Mouse (Mus musculus): ENCODE measurements around the gene Bmp3. TPM values are rescaled to one million over a fixed set of nuclear protein-coding genes. Genes with fewer than 3 reads are reported as not detected.

The Bmp3 gene
- 2.5 and 2.7 TPM in 2 replicates for polyA plus RNA-seq (2016; fragmentation: Nextera tagmentation; extraction: Ambion mirVana)

- Histone ChIP-seq H3K27me3 (peaks cover 55% of the 10 kb centered on the region), H3K4me1 (peaks cover 11% of the 10 kb centered on the region), H3K4me2 (replicated peaks) (peak within 1 kb of the TSS; percentile 100), H3K27ac (no peak within 1 kb of the TSS), H3K36me3 (no peaks in the 10 kb centered on the region), H3K4me3 (peak within 1 kb of the TSS; percentile 57), H3K9ac (peak within 1 kb of the TSS; percentile 67), H3K9me3 (replicated peaks) (no peaks in the 10 kb centered on the region)
- whole genome bisulfite sequencing, result 4% methylated on average over 10 of the region's 10 CpGs
- ATAC-seq (ENCODE audit: low FRiP score), result peak; percentile 45
Observed at GRCm38 (mm10) chr5:98854264-98854626, at the start of gene Bmp3. Gene Bmp3, plus strand, starts transcription at chr5:98854415.

- Histone ChIP-seq H3K9ac (no peak overlapping the region), H3K4me1 (0 out of 2 replicates have a peak, but pooled peaks cover 6% of the 10 kb centered on the region), H3K27me3 (no peaks in the 10 kb centered on the region), H3K9me3 (replicated peaks) (no peaks in the 10 kb centered on the region), H3K4me3 (no peak overlapping the region), H3K27ac (no peak overlapping the region), H3K4me2 (replicated peaks) (no peak overlapping the region), H3K36me3 (no peaks in the 10 kb centered on the region)
- ATAC-seq (ENCODE audit: low FRiP score), result no peak
- WGBS, result 79% methylated on average over 6 of the region's 6 CpGs
Observed at GRCm38 (mm10) chr5:98804761-98805160, 49.5 kb upstream of the Bmp3 start.

- Histone ChIP-seq H3K9me3 (replicated peaks) (no peaks in the 10 kb centered on the region), H3K27ac (no peak overlapping the region), H3K4me2 (replicated peaks) (no peak overlapping the region), H3K27me3 (no peaks in the 10 kb centered on the region), H3K36me3 (no peaks in the 10 kb centered on the region), H3K9ac (no peak overlapping the region), H3K4me3 (no peak overlapping the region), H3K4me1 (0 out of 2 replicates have a peak, but pooled peaks cover 2% of the 10 kb centered on the region)
- ATAC-seq (ENCODE audit: low FRiP score), result no peak
- WGBS, result 95% methylated on average over 4 of the region's 4 CpGs
Observed at GRCm38 (mm10) chr5:98806492-98806891, 47.7 kb upstream of the Bmp3 start.

GRCm38 (mm10) chr5:98807022-98807421, 47.2 kb upstream of the Bmp3 start:
- Histone ChIP-seq H3K9ac (no peak overlapping the region), H3K4me1 (no peaks in the 10 kb centered on the region), H3K36me3 (no peaks in the 10 kb centered on the region), H3K4me2 (replicated peaks) (no peak overlapping the region), H3K9me3 (replicated peaks) (no peaks in the 10 kb centered on the region), H3K27ac (no peak overlapping the region), H3K27me3 (no peaks in the 10 kb centered on the region), H3K4me3 (no peak overlapping the region)
- ATAC-seq (ENCODE audit: low FRiP score), result no peak
- 91% methylated on average over 7 of the region's 7 CpGs for WGBS

GRCm38 (mm10) chr5:98807953-98808352, 46.3 kb upstream of the Bmp3 start:
- ATAC-seq (ENCODE audit: low FRiP score), result no peak
- Histone ChIP-seq H3K4me1 (no peaks in the 10 kb centered on the region), H3K27me3 (no peaks in the 10 kb centered on the region), H3K4me3 (no peak overlapping the region), H3K36me3 (no peaks in the 10 kb centered on the region), H3K9me3 (replicated peaks) (no peaks in the 10 kb centered on the region; the same call in 1 of the 2 replicates), H3K9ac (no peak overlapping the region), H3K4me2 (replicated peaks) (no peak overlapping the region), H3K27ac (no peak overlapping the region)
- WGBS, result 27% methylated on average over 9 of the region's 9 CpGs

GRCm38 (mm10) chr5:98812380-98812779, 41.8 kb upstream of the Bmp3 start:
- Histone ChIP-seq H3K36me3 (no peaks in the 10 kb centered on the region), H3K27me3 (no peaks in the 10 kb centered on the region), H3K27ac (no peak overlapping the region), H3K4me1 (no peaks in the 10 kb centered on the region), H3K9ac (no peak overlapping the region), H3K4me2 (replicated peaks) (no peak overlapping the region), H3K4me3 (no peak overlapping the region), H3K9me3 (replicated peaks) (no peaks in the 10 kb centered on the region; the same call in 1 of the 2 replicates)
- WGBS, result 81% methylated on average over 1 of the region's 1 CpGs
- ATAC-seq (ENCODE audit: low FRiP score), result no peak

GRCm38 (mm10) chr5:98815269-98815668, 38.9 kb upstream of the Bmp3 start:
- H3K27ac ChIP-seq, result no peak overlapping the region
- no peaks in the 10 kb centered on the region for H3K4me1 ChIP-seq
- no peaks in the 10 kb centered on the region; the same call in 1 of the 2 replicates for H3K9me3 ChIP-seq (replicated peaks)
- H3K4me2 ChIP-seq (replicated peaks), result no peak overlapping the region
- H3K36me3 ChIP-seq, result no peaks in the 10 kb centered on the region
- no peaks in the 10 kb centered on the region for H3K27me3 ChIP-seq
- H3K4me3 ChIP-seq, result no peak overlapping the region
- 94% methylated on average over 1 of the region's 1 CpGs for WGBS
- ATAC-seq (ENCODE audit: low FRiP score), result no peak
- H3K9ac ChIP-seq, result no peak overlapping the region

- no peak overlapping the region for H3K4me2 ChIP-seq (replicated peaks)
- H3K9ac ChIP-seq, result no peak overlapping the region
- H3K27ac ChIP-seq, result no peak overlapping the region; the same call in 1 of the 2 replicates
- WGBS, result 78% methylated on average over 9 of the region's 9 CpGs
- H3K4me3 ChIP-seq, result no peak overlapping the region
- H3K27me3 ChIP-seq, result no peaks in the 10 kb centered on the region
- no peak for ATAC-seq (ENCODE audit: low FRiP score)
- H3K36me3 ChIP-seq, result no peaks in the 10 kb centered on the region
- no peaks in the 10 kb centered on the region for H3K4me1 ChIP-seq
- H3K9me3 ChIP-seq (replicated peaks), result no peaks in the 10 kb centered on the region
Observed at GRCm38 (mm10) chr5:98833760-98834159, 20.5 kb upstream of the Bmp3 start.

- Histone ChIP-seq H3K36me3 (no peaks in the 10 kb centered on the region), H3K4me3 (no peak overlapping the region), H3K9me3 (replicated peaks) (no peaks in the 10 kb centered on the region), H3K4me2 (replicated peaks) (no peak overlapping the region), H3K4me1 (no peaks in the 10 kb centered on the region), H3K27ac (no peak overlapping the region), H3K9ac (no peak overlapping the region), H3K27me3 (no peaks in the 10 kb centered on the region)
- no peak for ATAC-seq (ENCODE audit: low FRiP score)
- WGBS, result 78% methylated on average over 6 of the region's 6 CpGs
Observed at GRCm38 (mm10) chr5:98834300-98834699, 19.9 kb upstream of the Bmp3 start.

- Histone ChIP-seq H3K9ac (no peak overlapping the region), H3K4me3 (no peak overlapping the region), H3K27me3 (no peaks in the 10 kb centered on the region), H3K4me2 (replicated peaks) (no peak overlapping the region), H3K27ac (no peak overlapping the region), H3K9me3 (replicated peaks) (no peaks in the 10 kb centered on the region), H3K36me3 (no peaks in the 10 kb centered on the region), H3K4me1 (no peaks in the 10 kb centered on the region)
- ATAC-seq (ENCODE audit: low FRiP score), result no peak
- 89% methylated on average over 7 of the region's 7 CpGs for WGBS
Observed at GRCm38 (mm10) chr5:98842600-98843310, 11.5 kb upstream of the Bmp3 start.

- no peaks in the 10 kb centered on the region for H3K4me1 ChIP-seq
- H3K4me3 ChIP-seq, result no peak overlapping the region
- 84% methylated on average over 1 of the region's 1 CpGs for WGBS
- no peak for ATAC-seq (ENCODE audit: low FRiP score)
- H3K27me3 ChIP-seq, result no peaks in the 10 kb centered on the region
- H3K4me2 ChIP-seq (replicated peaks), result no peak overlapping the region
- no peak overlapping the region for H3K9ac ChIP-seq
- no peak overlapping the region for H3K27ac ChIP-seq
- H3K9me3 ChIP-seq (replicated peaks), result no peaks in the 10 kb centered on the region
- no peaks in the 10 kb centered on the region for H3K36me3 ChIP-seq
Observed at GRCm38 (mm10) chr5:98844664-98845063, 9.6 kb upstream of the Bmp3 start.

- under 1% methylated on average over 73 of the region's 75 CpGs for WGBS
- peak overlapping the region; percentile 100 for H3K4me2 ChIP-seq (replicated peaks)
- H3K27me3 ChIP-seq, result peaks cover 55% of the 10 kb centered on the region
- peak; percentile 72 for ATAC-seq (ENCODE audit: low FRiP score)
- peaks cover 11% of the 10 kb centered on the region for H3K4me1 ChIP-seq
- peak overlapping the region; percentile 57 for H3K4me3 ChIP-seq
- H3K27ac ChIP-seq, result no peak overlapping the region
- no peaks in the 10 kb centered on the region for H3K36me3 ChIP-seq
- no peaks in the 10 kb centered on the region for H3K9me3 ChIP-seq (replicated peaks)
- H3K9ac ChIP-seq, result peak overlapping the region; percentile 67
Observed at GRCm38 (mm10) chr5:98854627-98855564, 681 bp downstream of the Bmp3 start.
